Comparison of ENCODE assay signal across 29 mouse cellular contexts in the genomic region with DNA sequence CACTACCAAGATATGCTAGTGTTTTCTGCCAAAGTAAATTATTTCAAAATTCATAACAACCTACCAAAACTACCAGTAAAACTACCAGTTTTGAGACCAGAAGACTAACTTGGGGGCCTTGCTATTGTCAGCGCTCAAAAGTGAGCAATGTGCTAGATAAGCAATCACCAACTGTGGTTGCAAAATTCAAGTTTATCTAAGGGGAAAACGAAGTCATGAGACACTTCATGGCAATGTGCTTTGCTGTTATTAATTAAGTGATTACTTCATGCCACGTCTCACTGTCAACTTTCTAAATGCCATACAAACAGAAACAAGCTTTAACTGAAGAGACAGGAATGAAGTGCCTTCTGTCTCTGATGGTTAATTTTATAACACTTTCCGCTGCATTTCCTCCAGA. TPM values are rescaled to one million over a fixed set of nuclear protein-coding genes. Genes with fewer than 3 reads are reported as not detected.
DNase-seq lines count a peak whose midpoint lies in the region; ATAC-seq and TF ChIP-seq lines count a peak whose summit lies in the region.
"Had no signal": no experiment of that assay in that cellular context is flagged by ENCODE, and none has a peak within 500 bp of the region (broad histone marks: within the 10 kb centered on the region; RNA-seq: fewer than 3 reads in every experiment).

Gene Mmp27, plus strand, starts transcription at position 235 of the 400 bp plus-strand sequence.

- H3K27ac ChIP-seq in liver, adult 2 months (replicated peaks; ENCODE audit: insufficient read depth, low read depth, low read length) = no peak within 1 kb of the TSS
- H3K27ac ChIP-seq in spleen, adult 2 months (ENCODE audit: insufficient read depth, low read length) = peak within 1 kb of the TSS; percentile 29
- H3K27ac ChIP-seq: embryonic facial prominence, embryonic 15.5 days; hindbrain, embryonic 12.5 days; limb, embryonic 15.5 days; neural tube, embryonic 15.5 days had no signal

- no peaks in the 10 kb centered on the region for H3K4me1 ChIP-seq in liver, adult 2 months (ENCODE audit: control insufficient read depth, insufficient read depth, low read length)
- peaks cover 4% of the 10 kb centered on the region; the same call in 1 of the 2 replicates for H3K4me1 ChIP-seq in spleen, adult 2 months (ENCODE audit: control insufficient read depth, insufficient read depth, insufficient read length)
- H3K4me1 ChIP-seq: embryonic facial prominence, embryonic 15.5 days; hindbrain, embryonic 12.5 days; neural tube, embryonic 15.5 days had no signal

- ATAC-seq in granulocyte monocyte progenitor cell, adult 5-6 weeks (replicated peaks; ENCODE audit: poor library complexity, severe bottlenecking) = peak; percentile 13; the same call in 1 of the 2 replicates
- ATAC-seq: forebrain, postnatal 0 days; inflammation-experienced regulatory T-cells, adult 6 months had no signal

- 58% methylated on average over 4 of the region's 4 CpGs for WGBS in liver, adult 2 months
- WGBS in spleen, adult 2 months = 67% methylated on average over 4 of the region's 4 CpGs

- no peaks in the 10 kb centered on the region for H3K36me3 ChIP-seq in liver, adult 2 months (ENCODE audit: control insufficient read depth, insufficient read depth, low read length)
- H3K36me3 ChIP-seq in spleen, adult 2 months (ENCODE audit: control insufficient read depth, insufficient read depth, low read length) = no peaks in the 10 kb centered on the region
- H3K36me3 ChIP-seq: embryonic facial prominence, embryonic 15.5 days; hindbrain, embryonic 12.5 days; limb, embryonic 15.5 days; neural tube, embryonic 15.5 days had no signal

- no peaks in the 10 kb centered on the region for H3K79me2 ChIP-seq in liver, adult 2 months (ENCODE audit: control insufficient read depth, insufficient read depth, low read length)

- TF ChIP-seq POLR2A in liver, adult 2 months (IDR thresholded peaks at IDR 0.05; ENCODE audit: extremely low read depth, insufficient read depth, low read length) = no peak
- TF ChIP-seq POLR2A in spleen, adult 2 months (IDR thresholded peaks at IDR 0.05; ENCODE audit: low read depth, low read length) = no peak

- no peak within 1 kb of the TSS for H3K9ac ChIP-seq in liver, adult 2 months (ENCODE audit: low read depth, low read length)
- H3K9ac ChIP-seq: embryonic facial prominence, embryonic 15.5 days; forebrain, postnatal 0 days; hindbrain, embryonic 12.5 days; limb, embryonic 15.5 days; neural tube, embryonic 15.5 days had no signal

- H3K4me3 ChIP-seq in liver, adult 2 months (ENCODE audit: insufficient read depth, low read depth, low read length) = no peak within 1 kb of the TSS
- no peak within 1 kb of the TSS for H3K4me3 ChIP-seq in spleen, adult 2 months (ENCODE audit: extremely low read depth, insufficient read depth, insufficient read length)
- H3K4me3 ChIP-seq: embryonic facial prominence, embryonic 15.5 days; hindbrain, embryonic 12.5 days; limb, embryonic 15.5 days; neural tube, embryonic 15.5 days had no signal

- no peaks in the 10 kb centered on the region for H3K27me3 ChIP-seq in liver, adult 2 months (ENCODE audit: control insufficient read depth, insufficient read depth, low read length)
- H3K27me3 ChIP-seq in spleen, adult 2 months (ENCODE audit: control insufficient read depth, insufficient read depth, low read length) = no peaks in the 10 kb centered on the region
- H3K27me3 ChIP-seq: embryonic facial prominence, embryonic 15.5 days; hindbrain, embryonic 12.5 days; limb, embryonic 15.5 days; neural tube, embryonic 15.5 days had no signal

- TF ChIP-seq CTCF in liver, adult 2 months (IDR thresholded peaks at IDR 0.05; ENCODE audit: low read depth, low read length) = no peak
- TF ChIP-seq CTCF in spleen, adult 2 months (IDR thresholded peaks at IDR 0.05; ENCODE audit: extremely low read depth, insufficient read depth, insufficient read length, insufficient replicate concordance) = no peak

- peak; percentile 26 for DNase-seq in liver, adult 2 months (ENCODE audit: extremely low read depth, low read depth, low spot score)
- no peak for DNase-seq in liver
- no peak for DNase-seq in spleen, adult 2 months (ENCODE audit: low read depth in 1 of 2, low spot score in 2 of 2)
- no peak for DNase-seq in spleen, adult 12 weeks (ENCODE audit: low spot score)
- peak; percentile 29 for DNase-seq in skeletal muscle tissue, adult 2 months (ENCODE audit: low read depth, low spot score)
- DNase-seq in neural tube, embryonic 10.5 days (ENCODE audit: extremely low spot score, low spot score) = no peak
- DNase-seq in B cell, adult 2 months = no peak
- DNase-seq: adrenal gland, postnatal 10 days; cerebellum, adult 9-10 months; forebrain, postnatal 0 days; kidney, adult 18-20 months; kidney, postnatal 10 days; left cerebral cortex, postnatal 4 days; lung, postnatal 10 days; right cerebral cortex, adult 18-20 months had no signal

RNA-seq across cellular contexts. Expression of gene Mmp27, which starts in this region (rescaled TPM):
- 0.87 and 1.1 TPM in 2 replicates for total RNA-seq in liver, adult 2 months (2014; rRNA removed)
- polyA plus RNA-seq in liver, adult 2 months (2012; rRNA removed) = 0.07 TPM in 1 of 2 replicates, not detected in the other
- polyA plus RNA-seq in spleen, adult 2 months (2012; rRNA removed) = 0.21 TPM in 1 of 2 replicates, not detected in the other
- total RNA-seq in granulocyte monocyte progenitor cell, adult 5-6 weeks (2014; fragmentation: Nextera tagmentation) = not detected in 2 replicates
- 0.47 TPM in 1 of 2 replicates, not detected in the other for total RNA-seq in granulocyte monocyte progenitor cell, adult 5-6 weeks (2017)
- total RNA-seq: forebrain, postnatal 0 days; heart, postnatal 25 days; layer of hippocampus, postnatal 10 days; left cerebral cortex, adult 8-10 months; left cerebral cortex, postnatal 4 days; midbrain, postnatal 0 days had no signal
- polyA plus RNA-seq: brain, embryonic 14.5 days; C2C12; embryonic facial prominence, embryonic 15.5 days; forebrain, postnatal 0 days; heart, embryonic 14.5 days; hindbrain, embryonic 12.5 days; inflammation-experienced regulatory T-cells, adult 6 months; limb, embryonic 15.5 days; midbrain, postnatal 0 days; neural tube, embryonic 15.5 days; small intestine, adult 2 months had no signal

Comparison
In these comparisons a context has a peak if more than half of its experiments do, and no peak if none do; other contexts are left out.
1. DNase-seq: peak in liver, adult 2 months (single experiment) and skeletal muscle tissue, adult 2 months (single experiment); none in liver (single experiment), spleen, adult 2 months (0 of 2), spleen, adult 12 weeks (single experiment), neural tube, embryonic 10.5 days (single experiment) and B cell, adult 2 months (0 of 2).
2. Peak in ATAC-seq in granulocyte monocyte progenitor cell, adult 5-6 weeks; RNA of the gene not detected or under 1 TPM.